Mouse (Mus musculus) lung, postnatal 0 days (tissue): ENCODE measurements at regions not wholly inside any gene's neighbourhood (a gene's known extent, or its start where the extent isn't known, plus 50 kb on each side); places are given as distances from the start of the nearest gene placed in this dataset.

Experiments
- ATAC-seq: fragments of 200-750 bp; cut with Nextera tagmentation; 2 replicates; pipeline ENCODE4 v1.8.0; 2017; ENCODE audit warnings: moderate library complexity
- DNase-seq: peaks from one replicate; pipeline ENCODE4 v3.0.0-alpha.2; 2016; ENCODE audit warnings: low spot score
- H3K27ac ChIP-seq: fragments of 300-500 bp; sonication (generic); 2 replicates; pipeline ENCODE4 v1.5.1; 2014; ENCODE audit warnings: antibody characterized with exemption, mild to moderate bottlenecking, low read length, mixed read lengths
- H3K27me3 ChIP-seq: fragments of 300-500 bp; sonication (generic); replicated peaks from 2 replicates; pipeline ENCODE4 v1.6.1; 2014; ENCODE audit warnings: low read length, mixed read lengths; ENCODE audit not compliant: insufficient read depth
- H3K36me3 ChIP-seq: fragments of 300-500 bp; sonication (generic); 2 replicates; pipeline ENCODE4 v1.6.1; 2014; ENCODE audit warnings: low read length, mixed read lengths; ENCODE audit not compliant: insufficient read depth
- H3K4me1 ChIP-seq: fragments of 300-500 bp; sonication (generic); 2 replicates; pipeline ENCODE4 v1.6.1; 2014; ENCODE audit warnings: antibody characterized with exemption, low read depth, low read length, mixed read lengths; ENCODE audit not compliant: insufficient read depth
- H3K4me2 ChIP-seq: fragments of 300-500 bp; sonication (generic); replicated peaks from 2 replicates; pipeline ENCODE4 v1.6.1; 2014; ENCODE audit warnings: low read depth, mild to moderate bottlenecking, low read length, moderate library complexity, mixed read lengths
- H3K4me3 ChIP-seq: fragments of 300-500 bp; sonication (generic); 2 replicates; pipeline ENCODE4 v1.5.1; 2014; ENCODE audit warnings: low read depth, low read length
- H3K9ac ChIP-seq: fragments of 300-500 bp; sonication (generic); replicated peaks from 2 replicates; pipeline ENCODE4 v1.6.1; 2014; ENCODE audit warnings: low read depth, mild to moderate bottlenecking
- H3K9me3 ChIP-seq: fragments of 300-500 bp; sonication (generic); 2 replicates; pipeline ENCODE4 v1.6.1; 2016; ENCODE audit warnings: low read length, mixed read lengths
- CTCF ChIP-seq: IDR thresholded peaks from 2 replicates; pipeline ENCODE4 v1.5.1; 2016; ENCODE audit warnings: antibody characterized with exemption, mild to moderate bottlenecking
- EP300 ChIP-seq: IDR thresholded peaks from 2 replicates; pipeline ENCODE4 v1.6.1; 2016; ENCODE audit warnings: antibody characterized with exemption, mild to moderate bottlenecking, control low read depth
- WGBS: fragments of 180-500 bp; shearing (Covaris S2); extraction: QIAGEN DNeasy Blood & Tissue Kit; methylation state at CpG from one replicate; pipeline ENCODE4 v1.1.7; 2014; 5-methylcytosine and 5-hydroxymethylcytosine counted together

- no peaks in the 10 kb centered on the region for H3K36me3 ChIP-seq
- H3K4me1 ChIP-seq, result no peaks in the 10 kb centered on the region
- TF ChIP-seq EP300 (no peak), CTCF (no peak)
- no peak for ATAC-seq
- no peaks in the 10 kb centered on the region for H3K27me3 ChIP-seq
- no peak overlapping the region for H3K4me3 ChIP-seq
- 74% methylated on average over 3 of the region's 3 CpGs for WGBS
- H3K27ac ChIP-seq, result no peak overlapping the region
- H3K4me2 ChIP-seq, result no peak overlapping the region
- H3K9me3 ChIP-seq, result no peaks in the 10 kb centered on the region
- no peak for DNase-seq
- no peak overlapping the region for H3K9ac ChIP-seq
Measured at GRCm38 (mm10) chr12:39763529-39763928, 274.3 kb downstream of the Arl4a start.

DNA sequence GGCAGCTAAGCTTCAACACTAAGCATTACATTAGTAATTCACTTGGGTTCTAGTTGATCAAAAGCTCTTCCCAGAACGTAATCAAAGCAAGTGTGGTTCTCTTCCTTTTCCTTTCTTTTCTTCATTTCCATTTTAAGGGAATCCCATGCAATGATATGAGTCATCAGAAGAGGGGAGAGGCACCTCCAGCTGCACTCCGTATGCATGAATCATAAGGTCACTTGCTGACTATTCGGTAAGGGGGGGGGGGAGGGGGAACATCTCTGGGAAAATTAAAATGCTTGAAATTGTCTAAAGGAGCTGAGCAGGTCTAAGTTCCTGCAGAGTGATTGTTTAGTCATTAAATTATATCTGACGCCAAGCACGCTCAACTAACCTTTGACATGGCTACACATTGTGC is 275.9 kb downstream of the Arl4a start:
- H3K9me3 ChIP-seq, result no peaks in the 10 kb centered on the region
- no peaks in the 10 kb centered on the region for H3K4me1 ChIP-seq
- DNase-seq, result no peak
- H3K36me3 ChIP-seq, result no peaks in the 10 kb centered on the region
- H3K9ac ChIP-seq, result no peak overlapping the region
- no peak overlapping the region for H3K4me3 ChIP-seq
- TF ChIP-seq EP300 (no peak), CTCF (no peak)
- H3K4me2 ChIP-seq, result no peak overlapping the region
- H3K27ac ChIP-seq, result no peak overlapping the region
- ATAC-seq, result no peak
- no peaks in the 10 kb centered on the region for H3K27me3 ChIP-seq
- 49% methylated on average over 5 of the region's 5 CpGs for WGBS

DNA sequence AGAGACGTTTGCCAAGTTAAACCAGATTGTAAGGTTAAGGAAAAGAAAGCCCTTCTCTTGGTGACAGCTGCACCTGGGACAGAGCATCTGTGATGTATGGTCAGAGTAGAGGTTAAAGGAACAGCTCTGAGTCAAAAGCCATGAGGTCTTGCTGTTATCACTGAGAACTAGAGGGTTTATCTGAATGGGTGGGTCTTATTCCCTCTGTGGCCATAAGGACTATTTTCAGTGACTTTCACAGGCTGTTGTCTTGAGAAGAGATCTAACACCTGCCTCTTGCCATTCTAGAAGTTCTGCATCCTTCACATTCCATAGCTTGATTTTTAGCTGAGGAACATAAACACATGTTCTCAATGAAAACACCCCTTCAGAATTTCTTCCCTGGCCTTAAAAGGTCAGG is 276.5 kb downstream of the Arl4a start:
- TF ChIP-seq CTCF, result no peak
- TF ChIP-seq EP300, result no peak
- Histone ChIP-seq H3K27ac (no peak overlapping the region), H3K4me2 (no peak overlapping the region), H3K36me3 (no peaks in the 10 kb centered on the region), H3K4me3 (no peak overlapping the region), H3K27me3 (no peaks in the 10 kb centered on the region), H3K9me3 (no peaks in the 10 kb centered on the region), H3K9ac (no peak overlapping the region), H3K4me1 (no peaks in the 10 kb centered on the region)
- 33% methylated on average over 1 of the region's 1 CpGs for WGBS
- DNase-seq, result no peak
- ATAC-seq, result no peak

- no peak overlapping the region for H3K4me2 ChIP-seq
- H3K9me3 ChIP-seq, result no peaks in the 10 kb centered on the region
- no peaks in the 10 kb centered on the region for H3K4me1 ChIP-seq
- ATAC-seq, result no peak
- no peaks in the 10 kb centered on the region for H3K36me3 ChIP-seq
- no peak overlapping the region for H3K4me3 ChIP-seq
- DNase-seq, result no peak
- H3K27me3 ChIP-seq, result no peaks in the 10 kb centered on the region
- no peak overlapping the region for H3K27ac ChIP-seq
- TF ChIP-seq EP300 (no peak), CTCF (no peak)
- H3K9ac ChIP-seq, result no peak overlapping the region
Measured at GRCm38 (mm10) chr12:39757975-39758374, 279.9 kb downstream of the Arl4a start.

DNA sequence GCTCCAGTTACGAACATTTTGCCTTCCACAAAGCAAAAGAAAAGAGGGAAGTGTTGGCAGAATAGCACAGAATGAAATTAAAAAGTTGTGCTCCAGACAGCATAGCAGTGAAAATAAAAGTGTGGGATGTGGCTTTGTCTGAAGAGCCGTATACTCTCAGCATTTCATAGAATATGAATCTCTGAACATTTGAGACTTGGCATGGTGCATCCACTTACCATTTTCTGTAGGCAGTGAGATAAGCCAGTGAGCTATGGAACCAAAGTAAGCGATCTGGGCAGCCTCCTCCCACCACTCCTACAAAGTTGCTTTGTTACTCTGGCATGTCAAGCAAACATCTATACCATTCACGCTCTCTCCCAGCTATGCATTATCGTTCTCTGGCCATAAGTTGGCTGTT is 286.0 kb downstream of the Arl4a start:
- ATAC-seq (no peak), DNase-seq (no peak)
- Histone ChIP-seq H3K9me3 (no peaks in the 10 kb centered on the region), H3K27me3 (no peaks in the 10 kb centered on the region), H3K9ac (no peak overlapping the region), H3K4me1 (no peaks in the 10 kb centered on the region), H3K4me3 (no peak overlapping the region), H3K27ac (no peak overlapping the region), H3K36me3 (no peaks in the 10 kb centered on the region), H3K4me2 (no peak overlapping the region)
- no peak for TF ChIP-seq EP300
- TF ChIP-seq CTCF, result no peak
- 85% methylated on average over 5 of the region's 5 CpGs for WGBS

- H3K27ac ChIP-seq, result no peak overlapping the region
- no peaks in the 10 kb centered on the region for H3K27me3 ChIP-seq
- H3K4me1 ChIP-seq, result no peaks in the 10 kb centered on the region
- H3K9ac ChIP-seq, result no peak overlapping the region
- DNase-seq, result no peak
- no peak overlapping the region for H3K4me2 ChIP-seq
- no peaks in the 10 kb centered on the region for H3K9me3 ChIP-seq
- WGBS, result 66% methylated on average over 11 of the region's 11 CpGs
- H3K4me3 ChIP-seq, result no peak overlapping the region
- no peaks in the 10 kb centered on the region for H3K36me3 ChIP-seq
- ATAC-seq, result no peak
- TF ChIP-seq EP300 (no peak), CTCF (no peak)
Measured at GRCm38 (mm10) chr12:39742156-39743063, 295.4 kb downstream of the Arl4a start.
